Mouse (Mus musculus): ENCODE results near the gene Gm5072.
"Not testable (repeated sequence)": the region's sequence is repeated elsewhere in the genome, so short reads cannot be mapped to it uniquely, and the experiment has no call there.

Gene Gm5072

DNA sequence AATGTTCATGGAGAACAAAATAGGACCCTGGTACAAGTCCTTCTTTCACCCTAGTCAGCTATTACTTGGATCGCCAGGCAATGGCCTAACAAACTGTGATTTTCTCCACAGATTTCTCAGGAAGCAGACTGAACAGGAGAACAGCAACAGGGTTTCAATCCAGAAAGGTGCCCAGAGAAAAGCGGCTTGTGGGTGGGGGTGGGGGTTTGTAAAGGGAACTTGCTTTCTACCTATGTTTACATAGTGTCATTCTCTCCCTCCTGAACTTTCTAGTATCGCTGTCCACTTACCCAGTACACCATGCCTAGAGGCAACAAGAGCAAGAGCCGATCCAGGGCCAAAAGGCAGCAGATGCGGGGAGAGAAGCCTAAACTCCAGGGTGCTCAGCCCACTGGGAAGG lies at the start of gene Gm5072:
Gm5072 (plus strand) TSS at position 301 of the 400 bp plus-strand sequence.
- not testable (repeated sequence) for DNase-seq (ENCODE audit: low read depth, low spot score)
